Mouse (Mus musculus) erythroblast, embryonic 14.5 days (primary cell): ENCODE measurements around the gene Ccdc157.

Experiments used
- GATA1 ChIP-seq: IDR thresholded peaks from 2 replicates; pipeline ENCODE4 v1.6.1; 2012; ENCODE audit warnings: low read length, inconsistent platforms, mixed read lengths
- TAL1 ChIP-seq: IDR thresholded peaks from 3 replicates; pipeline ENCODE4 v1.6.1; 2012; ENCODE audit warnings: low read length, inconsistent platforms, mixed read lengths

GRCm38 (mm10) chr11:4153694-4154093, 6.4 kb downstream of the Ccdc157 start:
- TF ChIP-seq TAL1 (no peak), GATA1 (no peak)
